Mouse (Mus musculus): ENCODE data around the gene Lyar. TPM values are rescaled to one million over a fixed set of nuclear protein-coding genes. Genes with fewer than 3 reads are reported as not detected.

Gene Lyar
- 78.9 and 93.0 TPM in 2 replicates for total RNA-seq (2017)

- ATAC-seq (replicated peaks in 1 of 2; ENCODE audit: insufficient read depth in 1 of 2, low FRiP score in 2 of 2, low TSS enrichment in 1 of 2, low read depth in 1 of 2, poor library complexity in 2 of 2, severe bottlenecking in 2 of 2), result peak; percentile 68 to 91
Observed at GRCm38 (mm10) chr5:38220328-38220912, at the start of gene Lyar, which contains the start of gene Zbtb49. Gene Lyar (plus strand): TSS chr5:38220470. Gene Zbtb49 (minus strand): TSS chr5:38220457.

GRCm38 (mm10) chr5:38173766-38174165 is 46.5 kb upstream of the Lyar start:
- ATAC-seq (replicated peaks in 1 of 2; ENCODE audit: insufficient read depth in 1 of 2, low FRiP score in 2 of 2, low TSS enrichment in 1 of 2, low read depth in 1 of 2, poor library complexity in 2 of 2, severe bottlenecking in 2 of 2), result no peak

GRCm38 (mm10) chr5:38174256-38174912 is 45.9 kb upstream of the Lyar start:
- ATAC-seq (replicated peaks in 1 of 2; ENCODE audit: insufficient read depth in 1 of 2, low FRiP score in 2 of 2, low TSS enrichment in 1 of 2, low read depth in 1 of 2, poor library complexity in 2 of 2, severe bottlenecking in 2 of 2), result no peak

- no peak for ATAC-seq (replicated peaks in 1 of 2; ENCODE audit: insufficient read depth in 1 of 2, low FRiP score in 2 of 2, low TSS enrichment in 1 of 2, low read depth in 1 of 2, poor library complexity in 2 of 2, severe bottlenecking in 2 of 2)
Observed at GRCm38 (mm10) chr5:38184688-38185285, 35.5 kb upstream of the Lyar start.

- ATAC-seq (replicated peaks in 1 of 2; ENCODE audit: insufficient read depth in 1 of 2, low FRiP score in 2 of 2, low TSS enrichment in 1 of 2, low read depth in 1 of 2, poor library complexity in 2 of 2, severe bottlenecking in 2 of 2), result no peak
Observed at GRCm38 (mm10) chr5:38187006-38187405, 33.3 kb upstream of the Lyar start.

GRCm38 (mm10) chr5:38190907-38191306 is 29.4 kb upstream of the Lyar start:
- no peak for ATAC-seq (replicated peaks in 1 of 2; ENCODE audit: insufficient read depth in 1 of 2, low FRiP score in 2 of 2, low TSS enrichment in 1 of 2, low read depth in 1 of 2, poor library complexity in 2 of 2, severe bottlenecking in 2 of 2)

GRCm38 (mm10) chr5:38194946-38195345 is 25.3 kb upstream of the Lyar start:
- ATAC-seq (replicated peaks in 1 of 2; ENCODE audit: insufficient read depth in 1 of 2, low FRiP score in 2 of 2, low TSS enrichment in 1 of 2, low read depth in 1 of 2, poor library complexity in 2 of 2, severe bottlenecking in 2 of 2), result no peak

GRCm38 (mm10) chr5:38195941-38196340 is 24.3 kb upstream of the Lyar start:
- ATAC-seq (replicated peaks in 1 of 2; ENCODE audit: insufficient read depth in 1 of 2, low FRiP score in 2 of 2, low TSS enrichment in 1 of 2, low read depth in 1 of 2, poor library complexity in 2 of 2, severe bottlenecking in 2 of 2), result no peak

GRCm38 (mm10) chr5:38196821-38197481 is 23.3 kb upstream of the Lyar start:
- no peak for ATAC-seq (replicated peaks in 1 of 2; ENCODE audit: insufficient read depth in 1 of 2, low FRiP score in 2 of 2, low TSS enrichment in 1 of 2, low read depth in 1 of 2, poor library complexity in 2 of 2, severe bottlenecking in 2 of 2)

GRCm38 (mm10) chr5:38197482-38197823 is 22.8 kb upstream of the Lyar start:
- peak; percentile 68 to 76 for ATAC-seq (replicated peaks in 1 of 2; ENCODE audit: insufficient read depth in 1 of 2, low FRiP score in 2 of 2, low TSS enrichment in 1 of 2, low read depth in 1 of 2, poor library complexity in 2 of 2, severe bottlenecking in 2 of 2)

GRCm38 (mm10) chr5:38199686-38200085 is 20.6 kb upstream of the Lyar start:
- no peak for ATAC-seq (replicated peaks in 1 of 2; ENCODE audit: insufficient read depth in 1 of 2, low FRiP score in 2 of 2, low TSS enrichment in 1 of 2, low read depth in 1 of 2, poor library complexity in 2 of 2, severe bottlenecking in 2 of 2)

GRCm38 (mm10) chr5:38205303-38205726 is 15.0 kb upstream of the Lyar start:
- no peak for ATAC-seq (replicated peaks in 1 of 2; ENCODE audit: insufficient read depth in 1 of 2, low FRiP score in 2 of 2, low TSS enrichment in 1 of 2, low read depth in 1 of 2, poor library complexity in 2 of 2, severe bottlenecking in 2 of 2)

- no peak for ATAC-seq (replicated peaks in 1 of 2; ENCODE audit: insufficient read depth in 1 of 2, low FRiP score in 2 of 2, low TSS enrichment in 1 of 2, low read depth in 1 of 2, poor library complexity in 2 of 2, severe bottlenecking in 2 of 2)
Observed at GRCm38 (mm10) chr5:38208985-38209384, 11.3 kb upstream of the Lyar start.

- 0 out of 4 replicates have a peak, but pooled peaks of 1 of the 2 experiments have one; percentile 12 for ATAC-seq (replicated peaks in 1 of 2; ENCODE audit: insufficient read depth in 1 of 2, low FRiP score in 2 of 2, low TSS enrichment in 1 of 2, low read depth in 1 of 2, poor library complexity in 2 of 2, severe bottlenecking in 2 of 2)
Observed at GRCm38 (mm10) chr5:38211691-38212090, 8.6 kb upstream of the Lyar start.

GRCm38 (mm10) chr5:38213009-38213408 is 7.3 kb upstream of the Lyar start:
- no peak for ATAC-seq (replicated peaks in 1 of 2; ENCODE audit: insufficient read depth in 1 of 2, low FRiP score in 2 of 2, low TSS enrichment in 1 of 2, low read depth in 1 of 2, poor library complexity in 2 of 2, severe bottlenecking in 2 of 2)

- peak; percentile 74 to 75 for ATAC-seq (replicated peaks in 1 of 2; ENCODE audit: insufficient read depth in 1 of 2, low FRiP score in 2 of 2, low TSS enrichment in 1 of 2, low read depth in 1 of 2, poor library complexity in 2 of 2, severe bottlenecking in 2 of 2)
Observed at GRCm38 (mm10) chr5:38219771-38220307, 431 bp upstream of the Lyar start.

- peak; percentile 82 to 83 for ATAC-seq (replicated peaks in 1 of 2; ENCODE audit: insufficient read depth in 1 of 2, low FRiP score in 2 of 2, low TSS enrichment in 1 of 2, low read depth in 1 of 2, poor library complexity in 2 of 2, severe bottlenecking in 2 of 2)
Observed at GRCm38 (mm10) chr5:38235422-38235821, 15.2 kb downstream of the Lyar start.

GRCm38 (mm10) chr5:38236627-38237026 is 16.4 kb downstream of the Lyar start:
- no peak for ATAC-seq (replicated peaks in 1 of 2; ENCODE audit: insufficient read depth in 1 of 2, low FRiP score in 2 of 2, low TSS enrichment in 1 of 2, low read depth in 1 of 2, poor library complexity in 2 of 2, severe bottlenecking in 2 of 2)

Data from hematopoietic stem cell, adult 5-6 weeks (primary cell).